Mouse (Mus musculus) lung, postnatal 0 days (tissue): ENCODE data around the gene Arid5b. TPM values are rescaled to one million over a fixed set of nuclear protein-coding genes. Genes with fewer than 3 reads are reported as not detected.
A peak's percentile ranks its signal among the peaks of the same experiment; 100 is the strongest.

ENCODE experiments used
- ATAC-seq: fragments of 200-750 bp; cut with Nextera tagmentation; 2 replicates; pipeline ENCODE4 v1.8.0; 2017; ENCODE audit warnings: moderate library complexity
- DNase-seq: peaks from one replicate; pipeline ENCODE4 v3.0.0-alpha.2; 2016; ENCODE audit warnings: low spot score
- H3K27ac ChIP-seq: fragments of 300-500 bp; sonication (generic); 2 replicates; pipeline ENCODE4 v1.5.1; 2014; ENCODE audit warnings: antibody characterized with exemption, mild to moderate bottlenecking, low read length, mixed read lengths
- H3K27me3 ChIP-seq: fragments of 300-500 bp; sonication (generic); replicated peaks from 2 replicates; pipeline ENCODE4 v1.6.1; 2014; ENCODE audit warnings: low read length, mixed read lengths; ENCODE audit not compliant: insufficient read depth
- H3K36me3 ChIP-seq: fragments of 300-500 bp; sonication (generic); 2 replicates; pipeline ENCODE4 v1.6.1; 2014; ENCODE audit warnings: low read length, mixed read lengths; ENCODE audit not compliant: insufficient read depth
- H3K4me1 ChIP-seq: fragments of 300-500 bp; sonication (generic); 2 replicates; pipeline ENCODE4 v1.6.1; 2014; ENCODE audit warnings: antibody characterized with exemption, low read depth, low read length, mixed read lengths; ENCODE audit not compliant: insufficient read depth
- H3K4me2 ChIP-seq: fragments of 300-500 bp; sonication (generic); replicated peaks from 2 replicates; pipeline ENCODE4 v1.6.1; 2014; ENCODE audit warnings: low read depth, mild to moderate bottlenecking, low read length, moderate library complexity, mixed read lengths
- H3K4me3 ChIP-seq: fragments of 300-500 bp; sonication (generic); 2 replicates; pipeline ENCODE4 v1.5.1; 2014; ENCODE audit warnings: low read depth, low read length
- H3K9ac ChIP-seq: fragments of 300-500 bp; sonication (generic); replicated peaks from 2 replicates; pipeline ENCODE4 v1.6.1; 2014; ENCODE audit warnings: low read depth, mild to moderate bottlenecking
- H3K9me3 ChIP-seq: fragments of 300-500 bp; sonication (generic); 2 replicates; pipeline ENCODE4 v1.6.1; 2016; ENCODE audit warnings: low read length, mixed read lengths
- CTCF ChIP-seq: IDR thresholded peaks from 2 replicates; pipeline ENCODE4 v1.5.1; 2016; ENCODE audit warnings: antibody characterized with exemption, mild to moderate bottlenecking
- EP300 ChIP-seq: IDR thresholded peaks from 2 replicates; pipeline ENCODE4 v1.6.1; 2016; ENCODE audit warnings: antibody characterized with exemption, mild to moderate bottlenecking, control low read depth
- WGBS: fragments of 180-500 bp; shearing (Covaris S2); extraction: QIAGEN DNeasy Blood & Tissue Kit; methylation state at CpG from one replicate; pipeline ENCODE4 v1.1.7; 2014; 5-methylcytosine and 5-hydroxymethylcytosine counted together
- polyA plus RNA-seq: library from polyadenylated mRNA; unstranded; fragments of >200 nt; fragmentation: Nextera tagmentation; extraction: Ambion mirVana; gene quantifications from 2 replicates; pipeline ENCODE4 v1.2.1, GENCODE M21; 2015

Gene Arid5b
- polyA plus RNA-seq, 1 experiment from 2014 or later: 42.8 TPM

DNA sequence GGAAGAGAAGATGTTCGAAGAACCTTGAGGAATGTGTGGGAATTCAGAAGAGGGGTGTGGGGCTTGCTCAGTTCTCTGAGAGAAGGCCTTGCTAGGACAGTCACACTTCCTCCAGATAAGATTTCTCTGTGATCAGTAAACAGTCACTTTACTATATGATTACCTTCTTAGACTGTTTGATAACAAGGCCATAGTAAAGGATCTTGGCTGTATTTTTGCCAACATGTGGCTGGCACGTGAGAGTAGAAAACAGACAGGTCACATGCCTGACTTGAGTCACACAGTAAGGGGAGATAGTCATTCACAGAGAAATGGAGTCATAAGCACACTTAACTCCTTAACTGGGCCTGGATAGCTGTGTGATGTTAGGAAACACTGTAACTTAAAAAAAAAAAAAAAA, 151.4 kb downstream of the Arid5b start:
- no peaks in the 10 kb centered on the region for H3K9me3 ChIP-seq
- no peak overlapping the region for H3K9ac ChIP-seq
- peaks cover 24% of the 10 kb centered on the region for H3K36me3 ChIP-seq
- DNase-seq (no peak), ATAC-seq (no peak)
- no peaks in the 10 kb centered on the region for H3K27me3 ChIP-seq
- WGBS: 23% methylated on average over 2 of the region's 2 CpGs
- H3K4me3 ChIP-seq: no peak overlapping the region
- H3K27ac ChIP-seq: peak overlapping the region; percentile 60
- H3K4me1 ChIP-seq: peaks cover 38% of the 10 kb centered on the region
- TF ChIP-seq EP300: no peak
- no peak for TF ChIP-seq CTCF
- no peak overlapping the region for H3K4me2 ChIP-seq

DNA sequence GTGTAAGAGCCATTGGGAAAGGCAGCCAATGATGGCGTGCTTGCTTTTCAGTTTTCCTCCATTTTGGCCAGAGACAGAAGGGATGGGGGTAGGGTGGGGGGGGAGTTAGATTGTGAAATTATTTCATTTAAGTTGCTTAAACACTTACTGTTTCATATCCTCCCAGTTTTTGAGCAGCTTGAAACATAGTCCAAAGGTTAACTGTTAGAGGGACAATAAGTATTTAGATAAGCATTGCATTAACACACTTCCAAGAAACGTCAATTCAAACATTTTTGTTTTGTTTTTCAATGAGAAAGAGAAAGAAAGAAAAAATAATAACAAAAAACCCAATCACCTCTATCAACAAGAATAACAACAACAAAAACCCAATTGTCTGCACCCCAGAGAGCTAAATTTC, 152.0 kb downstream of the Arid5b start:
- 54% methylated on average over 2 of the region's 2 CpGs for WGBS

DNA sequence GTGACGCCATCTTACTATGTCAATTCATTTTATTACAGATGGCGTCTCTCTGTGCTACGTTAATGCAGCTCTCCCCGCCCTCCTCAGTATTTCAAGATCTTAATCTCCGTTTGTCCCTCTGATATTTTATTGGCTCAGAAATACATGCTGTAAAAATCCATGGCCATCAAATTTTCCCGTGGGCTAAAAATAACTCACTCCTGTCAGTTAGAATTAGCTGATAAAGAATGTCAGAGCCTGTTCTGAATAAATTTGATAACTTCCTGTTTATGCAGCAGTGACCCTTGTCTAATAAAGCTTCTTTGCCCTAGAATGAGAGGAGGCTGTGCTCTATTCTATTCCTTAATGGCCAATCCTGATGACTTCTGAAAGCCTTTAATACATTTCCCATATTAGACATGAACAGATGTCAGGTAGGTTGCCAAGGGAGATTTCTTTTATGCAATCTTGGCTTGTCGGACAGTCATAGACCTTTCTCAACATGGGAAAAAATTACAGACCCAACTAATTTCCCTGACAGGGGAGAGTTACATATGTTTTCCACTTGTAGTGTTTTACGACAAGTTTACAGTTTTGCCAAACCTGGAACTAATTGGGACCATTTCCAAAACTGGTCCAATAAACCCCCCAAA, 152.5 kb downstream of the Arid5b start:
- H3K9ac ChIP-seq: no peak overlapping the region
- DNase-seq: peak; percentile 63
- H3K4me1 ChIP-seq: peaks cover 32% of the 10 kb centered on the region
- H3K27me3 ChIP-seq: no peaks in the 10 kb centered on the region
- no peak overlapping the region for H3K4me2 ChIP-seq
- ATAC-seq: peak; percentile 26; the same call in 1 of the 2 replicates
- no peak overlapping the region for H3K4me3 ChIP-seq
- H3K36me3 ChIP-seq: peaks cover 19% of the 10 kb centered on the region
- H3K9me3 ChIP-seq: no peaks in the 10 kb centered on the region
- no peak overlapping the region for H3K27ac ChIP-seq
- WGBS: 40% methylated on average over 8 of the region's 8 CpGs
- TF ChIP-seq EP300 (0 out of 2 replicates have a peak, but pooled peaks have one; percentile 21), CTCF (no peak)

More for the DNA sequence above, 152.0 kb downstream of the Arid5b start:
- TF ChIP-seq CTCF: no peak
- TF ChIP-seq EP300: no peak
- Histone ChIP-seq H3K9ac (no peak overlapping the region), H3K4me1 (peaks cover 34% of the 10 kb centered on the region), H3K27me3 (no peaks in the 10 kb centered on the region), H3K4me2 (no peak overlapping the region), H3K27ac (no peak overlapping the region), H3K36me3 (peaks cover 20% of the 10 kb centered on the region), H3K4me3 (no peak overlapping the region), H3K9me3 (no peaks in the 10 kb centered on the region)
- ATAC-seq: 0 out of 2 replicates have a peak, but pooled peaks have one; percentile 23
- DNase-seq: peak; percentile 67

DNA sequence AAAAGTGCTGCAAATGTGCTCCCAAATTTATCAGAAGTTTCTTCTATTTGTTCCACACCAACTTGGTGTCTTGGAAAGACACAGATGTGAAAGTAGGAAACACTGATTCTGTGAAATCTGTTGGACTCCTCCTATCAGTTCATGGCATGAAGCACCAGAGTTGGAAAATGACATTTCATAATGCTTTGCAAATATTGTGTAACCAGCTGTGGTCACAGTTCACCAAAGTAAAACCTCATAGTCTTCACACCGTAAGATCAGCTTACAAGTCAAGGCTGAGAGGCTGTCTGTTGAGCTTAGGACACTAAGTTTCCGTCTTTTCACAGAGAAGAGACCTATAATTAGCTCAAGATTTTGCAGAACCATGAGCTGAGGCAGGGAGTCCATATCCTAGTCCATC, 153.6 kb downstream of the Arid5b start:
- ATAC-seq: peak; percentile 26; the same call in 1 of the 2 replicates
- DNase-seq: peak; percentile 76
- no peak overlapping the region for H3K9ac ChIP-seq
- H3K27me3 ChIP-seq: no peaks in the 10 kb centered on the region
- H3K9me3 ChIP-seq: no peaks in the 10 kb centered on the region
- H3K4me2 ChIP-seq: no peak overlapping the region
- no peak overlapping the region for H3K27ac ChIP-seq
- peaks cover 22% of the 10 kb centered on the region for H3K4me1 ChIP-seq
- peaks cover 21% of the 10 kb centered on the region; the same call in 1 of the 2 replicates for H3K36me3 ChIP-seq
- no peak overlapping the region for H3K4me3 ChIP-seq
- WGBS: 24% methylated on average over 2 of the region's 2 CpGs
- TF ChIP-seq EP300: peak; percentile 22; the same call in 1 of the 2 replicates
- TF ChIP-seq CTCF: no peak

DNA sequence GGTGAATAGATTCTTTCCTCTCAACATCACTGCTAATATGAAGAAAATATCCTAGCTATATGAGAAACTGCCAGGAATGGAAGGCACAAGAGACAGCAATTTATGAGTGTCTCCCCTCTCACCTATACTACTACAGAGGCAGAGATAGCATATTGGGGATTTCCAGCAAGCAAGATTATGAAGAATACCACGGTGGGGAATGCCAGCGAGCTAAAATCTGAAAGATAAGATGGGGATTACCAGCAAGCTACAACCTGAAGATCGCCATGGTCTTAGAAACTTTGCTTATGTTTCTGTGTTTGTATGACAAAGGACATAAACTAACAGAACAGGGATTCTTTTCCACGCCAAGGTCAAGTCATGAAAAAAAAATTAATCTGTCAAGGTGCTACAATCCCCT, 155.1 kb downstream of the Arid5b start:
- Histone ChIP-seq H3K9me3 (no peaks in the 10 kb centered on the region), H3K36me3 (peaks cover 21% of the 10 kb centered on the region; the same call in 1 of the 2 replicates), H3K4me1 (peaks cover 9% of the 10 kb centered on the region; the same call in 1 of the 2 replicates), H3K4me3 (no peak overlapping the region), H3K27me3 (no peaks in the 10 kb centered on the region), H3K4me2 (no peak overlapping the region), H3K27ac (no peak overlapping the region), H3K9ac (no peak overlapping the region)
- ATAC-seq (no peak), DNase-seq (no peak)
- WGBS: 88% methylated on average over 4 of the region's 4 CpGs
- TF ChIP-seq EP300 (no peak), CTCF (no peak)

DNA sequence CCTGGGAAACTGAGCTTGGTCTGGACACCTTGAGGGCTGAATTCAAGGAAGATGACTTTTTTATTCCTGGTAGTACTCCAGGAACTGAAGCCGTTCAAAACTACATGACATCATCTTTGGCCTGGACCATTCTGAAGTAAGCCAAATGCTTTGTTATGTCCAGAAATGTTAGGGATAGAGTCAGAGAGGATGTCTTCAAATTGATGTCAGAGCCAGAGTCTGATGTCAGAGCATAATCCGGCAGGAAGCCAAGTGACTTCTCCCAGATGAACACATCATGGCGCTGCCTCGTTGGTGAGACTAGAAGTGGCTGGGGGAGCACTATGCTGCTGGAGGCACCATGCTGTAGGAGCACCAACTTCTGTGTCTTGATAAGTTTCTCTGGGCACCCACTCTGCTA, 156.6 kb downstream of the Arid5b start:
- DNase-seq (peak; percentile 20), ATAC-seq (peak; percentile 24; the same call in 1 of the 2 replicates)
- H3K4me3 ChIP-seq: no peak overlapping the region
- H3K4me2 ChIP-seq: no peak overlapping the region
- WGBS: 77% methylated on average over 4 of the region's 4 CpGs
- H3K36me3 ChIP-seq: peaks cover 29% of the 10 kb centered on the region; the same call in 1 of the 2 replicates
- H3K27ac ChIP-seq: no peak overlapping the region
- no peaks in the 10 kb centered on the region for H3K9me3 ChIP-seq
- H3K9ac ChIP-seq: no peak overlapping the region
- H3K4me1 ChIP-seq: peaks cover 1% of the 10 kb centered on the region; the same call in 1 of the 2 replicates
- H3K27me3 ChIP-seq: no peaks in the 10 kb centered on the region
- TF ChIP-seq CTCF (no peak), EP300 (no peak)
